ENCODE assay signal across 27 mouse cellular contexts in genomic region chr12:11198551-11198950, GRCm38 (mm10). TPM values are rescaled to one million over a fixed set of nuclear protein-coding genes. Genes with fewer than 3 reads are reported as not detected.
"Had no signal": no experiment of that assay in that cellular context is flagged by ENCODE, and none has a peak within 500 bp of the region (broad histone marks: within the 10 kb centered on the region; RNA-seq: fewer than 3 reads in every experiment).

No protein-coding gene starts in this region.

- H3K9me3 ChIP-seq: lung, embryonic 15.5 days; megakaryocyte, embryonic 14.5 days; midbrain, embryonic 13.5 days; midbrain, embryonic 15.5 days; neural tube, embryonic 12.5 days had no signal

- H3K4me1 ChIP-seq: neural tube, embryonic 12.5 days had no signal

- DNase-seq: liver, postnatal 0 days; lung, adult 2 months; lung, postnatal 14 days; lung, postnatal 36 days; right cerebral cortex, adult 18-20 months; right cerebral cortex, postnatal 25 days; right cerebral cortex, postnatal 4 days; spleen, adult 18-20 months; thymus, adult 18-20 months; thymus, postnatal 14 days; thymus, postnatal 36 days had no signal

- ATAC-seq: liver, postnatal 0 days; lung, postnatal 0 days had no signal

- H3K4me3 ChIP-seq: lung, embryonic 15.5 days; megakaryocyte, embryonic 14.5 days; midbrain, embryonic 13.5 days; midbrain, embryonic 15.5 days; neural tube, embryonic 12.5 days had no signal

- H3K36me3 ChIP-seq: lung, embryonic 15.5 days; midbrain, embryonic 13.5 days; midbrain, embryonic 15.5 days; neural tube, embryonic 12.5 days had no signal

- H3K4me2 ChIP-seq: lung, embryonic 15.5 days; midbrain, embryonic 13.5 days; midbrain, embryonic 15.5 days; neural tube, embryonic 12.5 days had no signal

- H3K9ac ChIP-seq: liver, postnatal 0 days; lung, embryonic 15.5 days; midbrain, embryonic 13.5 days; midbrain, embryonic 15.5 days; neural tube, embryonic 12.5 days had no signal

- H3K27ac ChIP-seq: lung, embryonic 15.5 days; macrophage; midbrain, embryonic 13.5 days; midbrain, embryonic 15.5 days; neural tube, embryonic 12.5 days had no signal

- H3K27me3 ChIP-seq: lung, embryonic 15.5 days; megakaryocyte, embryonic 14.5 days; midbrain, embryonic 13.5 days; midbrain, embryonic 15.5 days; neural tube, embryonic 12.5 days had no signal

RNA-seq across cellular contexts. Expression of gene Msgn1, which starts 10.2 kb away (rescaled TPM):
- total RNA-seq: midbrain, postnatal 0 days; neutrophil, adult 5-6 weeks had no signal
- polyA plus RNA-seq: liver, postnatal 0 days; lung, adult 2 months; lung, embryonic 15.5 days; lung, postnatal 0 days; macrophage; midbrain, embryonic 13.5 days; midbrain, embryonic 15.5 days; midbrain, postnatal 0 days; neural tube, embryonic 12.5 days; neural tube, embryonic 14.5 days; small intestine, adult 2 months; stomach, embryonic 14.5 days; stomach, embryonic 16.5 days; thymus, postnatal 0 days had no signal

RNA-seq across cellular contexts. Expression of gene Kcns3, which starts 47.7 kb away (rescaled TPM):
- total RNA-seq: megakaryocyte progenitor cell, adult 5-6 weeks; monocyte, adult 5-6 weeks; neutrophil, adult 5-6 weeks had no signal
- polyA plus RNA-seq: macrophage had no signal
